Comparison of ENCODE assay signal across 21 mouse cellular contexts in the genomic region with DNA sequence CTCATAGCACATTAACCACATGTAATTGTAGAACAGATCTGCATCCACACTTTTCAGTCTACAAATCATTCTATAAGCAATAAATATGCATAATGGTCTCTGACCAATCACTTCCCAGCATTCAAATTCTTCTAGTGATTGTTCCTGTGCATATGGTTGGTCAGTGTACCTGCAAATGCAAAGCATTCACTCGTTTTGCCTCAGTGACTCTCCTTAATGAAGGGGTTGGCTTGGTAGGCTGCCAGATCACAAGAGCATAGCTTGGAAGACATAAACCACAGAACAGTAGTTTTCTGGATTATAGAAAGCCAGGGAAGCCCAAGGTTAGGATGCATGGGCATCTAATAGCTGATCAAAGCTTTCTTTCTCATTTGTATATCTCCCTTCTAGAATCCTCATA.
"Had no signal": no experiment of that assay in that cellular context is flagged by ENCODE, and none has a peak within 500 bp of the region (broad histone marks: within the 10 kb centered on the region; RNA-seq: fewer than 3 reads in every experiment).

No protein-coding gene starts in this region.

- H3K9ac ChIP-seq: liver, embryonic 13.5 days; midbrain, embryonic 12.5 days; midbrain, embryonic 15.5 days; neural tube, embryonic 12.5 days; neural tube, embryonic 15.5 days had no signal

- H3K36me3 ChIP-seq: liver, embryonic 13.5 days; midbrain, embryonic 12.5 days; midbrain, embryonic 15.5 days; neural tube, embryonic 12.5 days; neural tube, embryonic 15.5 days had no signal

- H3K4me1 ChIP-seq: liver, embryonic 13.5 days; midbrain, embryonic 12.5 days; midbrain, embryonic 15.5 days; neural tube, embryonic 12.5 days; neural tube, embryonic 15.5 days had no signal

- ATAC-seq: inflammation-experienced regulatory T-cells, adult 6 months; intestine, postnatal 0 days; midbrain, embryonic 15.5 days had no signal

- H3K4me3 ChIP-seq: layer of hippocampus, adult 2 months; left cerebral cortex, adult 2 months; liver, embryonic 13.5 days; midbrain, embryonic 12.5 days; midbrain, embryonic 15.5 days; neural tube, embryonic 12.5 days; neural tube, embryonic 15.5 days had no signal

- H3K4me2 ChIP-seq: liver, embryonic 13.5 days; midbrain, embryonic 12.5 days; midbrain, embryonic 15.5 days; neural tube, embryonic 12.5 days; neural tube, embryonic 15.5 days had no signal

- H3K27ac ChIP-seq: layer of hippocampus, adult 2 months; left cerebral cortex, adult 2 months; liver, embryonic 13.5 days; macrophage; midbrain, embryonic 12.5 days; midbrain, embryonic 15.5 days; neural tube, embryonic 12.5 days; neural tube, embryonic 15.5 days; stomach, postnatal 0 days had no signal

- H3K9me3 ChIP-seq: liver, embryonic 13.5 days; midbrain, embryonic 12.5 days; midbrain, embryonic 15.5 days; neural tube, embryonic 12.5 days; neural tube, embryonic 15.5 days had no signal

- H3K27me3 ChIP-seq: liver, embryonic 13.5 days; midbrain, embryonic 12.5 days; midbrain, embryonic 15.5 days; neural tube, embryonic 12.5 days; neural tube, embryonic 15.5 days had no signal

- DNase-seq: layer of hippocampus, adult 9-11 months; layer of hippocampus, postnatal 36 days; liver, embryonic 13.5 days; lung, adult 2 months; lung, postnatal 14 days; right cerebral cortex, adult 18-20 months; right cerebral cortex, postnatal 14 days; right cerebral cortex, postnatal 4 days; thymus, adult 2 months; thymus, postnatal 14 days; thymus, postnatal 4 days had no signal
